16 mouse cellular contexts compared by ENCODE assay signal in the genomic region with DNA sequence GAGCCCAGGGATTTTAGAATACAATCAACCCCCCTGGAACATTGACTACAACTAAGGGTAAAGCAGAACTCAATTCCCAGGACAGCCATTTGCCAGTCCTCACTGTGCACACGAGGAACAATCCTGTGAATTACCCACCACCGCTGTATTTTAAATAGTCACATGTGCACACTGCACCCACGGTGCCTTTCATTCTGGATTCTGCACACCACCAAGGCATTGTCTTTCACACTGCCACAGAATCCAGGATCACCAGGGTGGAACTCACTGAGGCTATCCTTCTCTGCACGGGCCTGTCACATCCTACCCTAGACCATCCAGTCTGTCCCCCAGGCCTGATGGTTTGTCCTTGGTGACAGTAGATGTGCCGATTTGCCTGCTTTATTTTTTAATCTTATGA. TPM values are rescaled to one million over a fixed set of nuclear protein-coding genes. Genes with fewer than 3 reads are reported as not detected.
DNase-seq lines count a peak whose midpoint lies in the region; ATAC-seq and TF ChIP-seq lines count a peak whose summit lies in the region.
"Had no signal": no experiment of that assay in that cellular context is flagged by ENCODE, and none has a peak within 500 bp of the region (broad histone marks: within the 10 kb centered on the region; RNA-seq: fewer than 3 reads in every experiment).

No protein-coding gene starts in this region.

- H3K27me3 ChIP-seq in neural tube, embryonic 11.5 days (ENCODE audit: control insufficient read depth, insufficient read depth, low read length) = no peaks in the 10 kb centered on the region
- H3K27me3 ChIP-seq in hindbrain, embryonic 12.5 days = no peaks in the 10 kb centered on the region
- H3K27me3 ChIP-seq in midbrain, embryonic 13.5 days = no peaks in the 10 kb centered on the region
- H3K27me3 ChIP-seq in small intestine, adult 2 months (ENCODE audit: control insufficient read depth, insufficient read depth, low read length) = no peaks in the 10 kb centered on the region
- H3K27me3 ChIP-seq: embryonic facial prominence, embryonic 15.5 days; stomach, embryonic 15.5 days had no signal

- peaks cover 11% of the 10 kb centered on the region for H3K4me1 ChIP-seq in neural tube, embryonic 11.5 days (ENCODE audit: control insufficient read depth, insufficient read depth, low read length)
- peaks cover 26% of the 10 kb centered on the region for H3K4me1 ChIP-seq in hindbrain, embryonic 12.5 days
- H3K4me1 ChIP-seq in midbrain, embryonic 13.5 days (replicated peaks) = peaks cover 29% of the 10 kb centered on the region
- no peaks in the 10 kb centered on the region; the same call in 1 of the 2 replicates for H3K4me1 ChIP-seq in small intestine, adult 2 months (ENCODE audit: control insufficient read depth, insufficient read depth, insufficient read length, low read length)
- H3K4me1 ChIP-seq: stomach, embryonic 15.5 days had no signal

- H3K9me3 ChIP-seq in neural tube, embryonic 11.5 days (ENCODE audit: control insufficient read depth, low read length) = no peaks in the 10 kb centered on the region
- 0 out of 2 replicates have a peak, but pooled peaks cover 4% of the 10 kb centered on the region for H3K9me3 ChIP-seq in hindbrain, embryonic 12.5 days (replicated peaks)
- H3K9me3 ChIP-seq in midbrain, embryonic 13.5 days = no peaks in the 10 kb centered on the region; the same call in 1 of the 2 replicates
- H3K9me3 ChIP-seq: embryonic facial prominence, embryonic 15.5 days; stomach, embryonic 15.5 days had no signal

- no peak for TF ChIP-seq CTCF in small intestine, adult 2 months (IDR thresholded peaks at IDR 0.05; ENCODE audit: extremely low read depth, insufficient read length, insufficient replicate concordance, low read depth, low read length)

- no peak for TF ChIP-seq POLR2A in small intestine, adult 2 months (IDR thresholded peaks at IDR 0.05; ENCODE audit: low read depth, low read length)

- 0 out of 2 replicates have a peak overlapping the region, but pooled peaks have one; percentile 14 for H3K27ac ChIP-seq in neural tube, embryonic 11.5 days (ENCODE audit: low read depth, low read length)
- H3K27ac ChIP-seq in hindbrain, embryonic 12.5 days = peak overlapping the region; percentile 45
- H3K27ac ChIP-seq in midbrain, embryonic 13.5 days = peak overlapping the region; percentile 73
- 0 out of 2 replicates have a peak overlapping the region, but pooled peaks have one; percentile 39 for H3K27ac ChIP-seq in small intestine, adult 2 months (ENCODE audit: insufficient read depth, low read depth, low read length)
- H3K27ac ChIP-seq: embryonic facial prominence, embryonic 15.5 days; kidney, postnatal 0 days; liver, embryonic 14.5 days; stomach, embryonic 15.5 days had no signal

- DNase-seq in neural tube, embryonic 11.5 days (ENCODE audit: low spot score) = no peak
- no peak for DNase-seq in neural tube, embryonic 10.5 days (ENCODE audit: extremely low spot score, low spot score)
- DNase-seq in adrenal gland, postnatal 36 days = no peak
- DNase-seq in frontal cortex, adult 2 months (ENCODE audit: extremely low spot score in 1 of 2, low spot score in 1 of 2) = no peak
- DNase-seq: cerebellum, adult 18-20 months; layer of hippocampus, adult 9-11 months; lung, postnatal 10 days; right cerebral cortex, postnatal 4 days; thymus, postnatal 14 days had no signal

- H3K9ac ChIP-seq in neural tube, embryonic 11.5 days (ENCODE audit: low read length) = 0 out of 2 replicates have a peak overlapping the region, but pooled peaks have one; percentile 26
- no peak overlapping the region for H3K9ac ChIP-seq in hindbrain, embryonic 12.5 days
- H3K9ac ChIP-seq in midbrain, embryonic 13.5 days (replicated peaks) = no peak overlapping the region
- H3K9ac ChIP-seq: embryonic facial prominence, embryonic 15.5 days; liver, embryonic 14.5 days; stomach, embryonic 15.5 days had no signal

- H3K4me3 ChIP-seq in neural tube, embryonic 11.5 days (ENCODE audit: low read depth, low read length) = no peak overlapping the region
- no peak overlapping the region for H3K4me3 ChIP-seq in hindbrain, embryonic 12.5 days
- H3K4me3 ChIP-seq in midbrain, embryonic 13.5 days (replicated peaks) = no peak overlapping the region
- H3K4me3 ChIP-seq in small intestine, adult 2 months (ENCODE audit: low read depth, low read length) = no peak overlapping the region
- H3K4me3 ChIP-seq: embryonic facial prominence, embryonic 15.5 days; stomach, embryonic 15.5 days had no signal

- H3K36me3 ChIP-seq in neural tube, embryonic 11.5 days (ENCODE audit: control insufficient read depth, insufficient read depth, low read length) = no peaks in the 10 kb centered on the region
- H3K36me3 ChIP-seq in hindbrain, embryonic 12.5 days = no peaks in the 10 kb centered on the region
- H3K36me3 ChIP-seq in midbrain, embryonic 13.5 days = no peaks in the 10 kb centered on the region
- H3K36me3 ChIP-seq in small intestine, adult 2 months (ENCODE audit: control insufficient read depth, insufficient read depth, low read length) = peaks cover 2% of the 10 kb centered on the region; the same call in 1 of the 2 replicates
- H3K36me3 ChIP-seq: embryonic facial prominence, embryonic 15.5 days; stomach, embryonic 15.5 days had no signal

- 54% methylated on average over 5 of the region's 5 CpGs for WGBS in neural tube, embryonic 11.5 days
- 42% methylated on average over 5 of the region's 5 CpGs for WGBS in hindbrain, embryonic 12.5 days
- WGBS in midbrain, embryonic 13.5 days = 18% methylated on average over 5 of the region's 5 CpGs
- 69% methylated on average over 5 of the region's 5 CpGs for WGBS in small intestine, adult 2 months

- H3K4me2 ChIP-seq in neural tube, embryonic 11.5 days (ENCODE audit: low read depth) = no peak overlapping the region
- no peak overlapping the region for H3K4me2 ChIP-seq in hindbrain, embryonic 12.5 days (replicated peaks)
- H3K4me2 ChIP-seq in midbrain, embryonic 13.5 days (replicated peaks) = no peak overlapping the region
- H3K4me2 ChIP-seq: embryonic facial prominence, embryonic 15.5 days; stomach, embryonic 15.5 days had no signal

- ATAC-seq in neural tube, embryonic 11.5 days (ENCODE audit: insufficient read depth, low FRiP score, low TSS enrichment) = 0 out of 2 replicates have a peak, but pooled peaks have one; percentile 27
- peak; percentile 66 for ATAC-seq in hindbrain, embryonic 12.5 days (ENCODE audit: low FRiP score)
- peak; percentile 64 for ATAC-seq in midbrain, embryonic 13.5 days

RNA-seq across cellular contexts. Expression of gene Jmjd1c, which starts 30.0 kb away (rescaled TPM):
- polyA plus RNA-seq in neural tube, embryonic 11.5 days (2014; fragmentation: Nextera tagmentation; extraction: Ambion mirVana) = 47.6 and 52.2 TPM in 2 replicates
- 60.1 and 65.1 TPM in 2 replicates for polyA plus RNA-seq in hindbrain, embryonic 12.5 days (2016; fragmentation: Nextera tagmentation; extraction: Ambion mirVana)
- 48.6 and 56.1 TPM in 2 replicates for polyA plus RNA-seq in midbrain, embryonic 13.5 days (2015; fragmentation: Nextera tagmentation; extraction: Ambion mirVana)
- 8.6 and 22.7 TPM in 2 replicates for polyA plus RNA-seq in small intestine, adult 2 months (2012; rRNA removed)
- 10 to 100 TPM; 52.9 to 57.7 TPM for total RNA-seq in adrenal gland, postnatal 36 days (2021)
- 34.2 and 37.8 TPM in 2 replicates for polyA plus RNA-seq in frontal cortex, adult 2 months (2012; rRNA removed)

RNA-seq across cellular contexts. Expression of gene Reep3, which starts 30.8 kb away (rescaled TPM):
- polyA plus RNA-seq in neural tube, embryonic 11.5 days (2014; fragmentation: Nextera tagmentation; extraction: Ambion mirVana) = 40.6 and 42.1 TPM in 2 replicates
- polyA plus RNA-seq in hindbrain, embryonic 12.5 days (2016; fragmentation: Nextera tagmentation; extraction: Ambion mirVana) = 53.3 and 54.0 TPM in 2 replicates
- polyA plus RNA-seq in midbrain, embryonic 13.5 days (2015; fragmentation: Nextera tagmentation; extraction: Ambion mirVana) = 38.6 and 41.0 TPM in 2 replicates
- polyA plus RNA-seq in small intestine, adult 2 months (2012; rRNA removed) = 7.8 and 16.4 TPM in 2 replicates
- total RNA-seq in adrenal gland, postnatal 36 days (2021) = 10 to 100 TPM; 44.7 to 46.3 TPM
- 22.0 and 22.6 TPM in 2 replicates for polyA plus RNA-seq in frontal cortex, adult 2 months (2012; rRNA removed)

Comparison
In these comparisons a context has a peak if more than half of its experiments do, and no peak if none do; other contexts are left out.
1. H3K27ac ChIP-seq: peak in every context shown above with its lines; median percentile 73 in midbrain, embryonic 13.5 days; 45 in hindbrain, embryonic 12.5 days; 39 in small intestine, adult 2 months; 14 in neural tube, embryonic 11.5 days.